Mouse (Mus musculus): Measurements from ENCODE around the gene Ctnnb1.
"Not testable (repeated sequence)": the region's sequence is repeated elsewhere in the genome, so short reads cannot be mapped to it uniquely, and the experiment has no call there.

Gene Ctnnb1

DNA sequence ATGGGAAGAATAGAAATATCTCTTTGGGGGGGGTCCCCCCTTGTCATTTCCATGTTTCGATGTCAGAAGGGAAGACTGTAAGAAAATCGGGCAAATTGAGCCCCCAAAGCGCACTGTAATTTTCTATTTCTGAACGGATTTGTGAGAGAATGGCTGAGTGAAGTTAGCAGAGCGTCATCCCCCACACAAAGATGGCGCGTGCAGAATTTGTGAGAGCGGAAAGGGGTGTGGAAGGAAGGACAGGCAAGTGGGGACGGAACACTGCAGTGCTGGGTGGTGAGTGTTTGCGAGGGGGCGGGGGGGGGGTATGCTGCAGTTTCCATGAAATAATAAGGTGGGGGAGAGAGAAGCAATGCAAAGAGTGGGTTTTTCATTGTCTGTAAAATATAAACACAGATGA lies at the start of gene Ctnnb1:
TSS of gene Ctnnb1 (plus strand) at position 136 of the 400 bp plus-strand sequence.
- DNase-seq (ENCODE audit: low spot score in 2 of 2), result no peak

DNA sequence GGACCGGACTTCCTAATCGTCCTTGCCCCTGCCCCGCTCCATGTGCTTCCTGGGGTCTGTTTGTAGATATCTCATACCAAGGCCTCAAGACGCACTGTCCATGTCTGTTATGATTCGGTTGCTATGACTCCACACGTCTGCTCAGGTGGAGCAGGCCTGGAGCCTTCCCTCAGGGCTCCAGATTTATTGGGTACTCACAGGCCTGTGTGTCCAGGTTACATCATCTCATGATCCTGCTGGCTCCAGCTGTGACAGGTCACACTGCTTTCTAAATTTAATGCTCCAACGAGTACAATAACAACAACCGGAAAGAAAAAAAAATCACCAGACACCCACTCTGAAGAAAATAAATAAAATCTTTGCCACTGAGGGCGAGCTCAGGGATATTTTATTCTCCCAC lies 48.7 kb upstream of the Ctnnb1 start:
- no peak for DNase-seq (ENCODE audit: low spot score in 2 of 2)

DNA sequence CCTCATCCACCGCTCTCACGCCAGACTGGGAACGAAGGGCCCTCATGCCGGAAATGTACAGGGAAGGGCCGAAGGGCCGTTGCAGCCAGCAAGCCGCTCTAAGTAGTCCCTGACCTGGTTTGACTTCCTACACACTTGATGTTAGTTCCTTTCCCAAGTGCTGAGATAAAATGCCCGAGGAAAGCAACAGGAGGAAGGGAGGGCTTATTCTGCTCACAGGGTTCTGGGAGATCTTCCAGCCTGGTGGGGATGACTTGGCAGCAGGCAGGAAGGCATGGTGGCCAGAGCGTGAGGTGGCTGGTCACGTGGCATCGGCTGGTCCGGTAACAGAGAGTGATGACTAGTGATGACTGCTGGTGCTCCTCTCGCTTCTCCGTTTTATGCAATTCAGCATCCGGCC lies 47.9 kb upstream of the Ctnnb1 start:
- no peak for DNase-seq (ENCODE audit: low spot score in 2 of 2)

DNA sequence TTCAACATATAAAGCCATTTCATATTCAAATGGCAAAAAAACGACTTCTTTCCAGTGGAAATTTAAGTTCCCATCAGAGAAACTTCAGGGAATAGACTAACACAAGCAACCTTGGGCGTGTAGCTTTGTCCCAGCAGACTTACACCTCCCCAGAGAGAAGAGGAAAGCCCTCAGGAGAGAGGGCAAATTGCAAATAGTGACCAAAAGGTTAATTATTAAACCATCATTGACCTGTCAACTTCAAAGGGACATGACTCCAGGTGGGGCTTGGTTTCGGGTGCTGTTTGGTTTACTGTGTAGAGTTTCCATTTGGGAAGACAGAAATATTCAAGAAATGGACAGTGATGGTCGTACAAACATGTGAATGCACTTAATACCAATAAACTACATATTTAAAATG lies 47.2 kb upstream of the Ctnnb1 start:
- DNase-seq (ENCODE audit: low spot score in 2 of 2), result no peak

DNA sequence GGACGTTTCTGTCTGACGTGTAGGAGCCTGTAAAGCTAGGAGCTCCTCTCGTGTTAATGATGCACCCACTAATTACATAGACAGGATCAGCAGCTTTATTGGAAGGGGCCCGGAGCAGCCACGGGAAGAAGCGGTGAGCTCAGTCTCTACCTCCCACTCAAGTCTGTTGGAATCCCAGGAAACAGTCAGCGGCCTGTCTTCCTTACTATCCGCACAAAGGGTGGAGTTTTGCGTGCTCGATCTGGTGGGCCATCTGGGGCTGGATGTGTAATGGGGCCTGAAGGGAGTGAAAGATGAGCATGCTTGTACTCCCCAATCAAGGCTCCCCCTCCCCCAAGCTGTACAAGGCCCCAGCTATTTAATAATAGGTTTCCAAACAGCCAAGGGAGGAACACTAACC lies 44.3 kb upstream of the Ctnnb1 start:
- DNase-seq (ENCODE audit: low spot score in 2 of 2), result no peak

DNA sequence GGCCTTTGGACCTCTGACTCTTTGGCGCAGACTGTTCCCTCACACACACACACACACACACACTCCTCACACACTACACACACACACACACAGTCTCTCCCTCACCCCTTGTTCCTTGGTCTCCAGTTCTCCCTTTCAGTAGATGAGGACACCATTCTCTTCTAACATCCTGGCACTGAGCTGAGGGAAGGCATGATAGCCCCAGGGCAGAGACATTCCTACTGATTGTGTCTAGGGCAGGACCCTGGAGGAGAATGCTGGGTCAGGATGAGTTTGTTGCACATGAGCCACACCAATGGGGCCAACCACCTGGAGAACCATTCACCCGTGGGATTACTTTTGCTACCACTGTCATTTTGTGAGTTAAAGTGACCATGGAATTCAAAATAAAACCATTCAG lies 41.4 kb upstream of the Ctnnb1 start:
- no peak for DNase-seq (ENCODE audit: low spot score in 2 of 2)

DNA sequence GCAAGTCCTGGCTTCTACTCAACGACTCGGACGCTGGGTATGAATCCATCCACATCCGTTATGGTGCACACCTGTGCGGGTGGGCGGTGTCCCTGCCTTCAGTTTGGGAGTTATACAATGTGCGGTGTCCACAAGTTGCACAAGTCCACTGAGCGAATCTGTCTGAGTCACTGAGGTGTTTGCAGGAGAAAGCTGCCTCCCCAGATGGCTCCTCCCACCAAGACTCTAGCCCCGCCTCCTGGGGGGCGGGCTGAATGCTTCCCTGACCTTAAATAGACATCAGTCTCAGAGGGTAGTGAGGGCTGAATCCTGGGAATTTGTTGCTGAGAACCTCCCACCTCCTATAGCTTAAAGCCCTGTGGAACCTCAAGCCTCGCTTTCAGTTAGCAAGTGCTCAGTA lies 35.6 kb upstream of the Ctnnb1 start:
- DNase-seq (ENCODE audit: low spot score in 2 of 2), result peak in 1 of 2 experiments; percentile 30

DNA sequence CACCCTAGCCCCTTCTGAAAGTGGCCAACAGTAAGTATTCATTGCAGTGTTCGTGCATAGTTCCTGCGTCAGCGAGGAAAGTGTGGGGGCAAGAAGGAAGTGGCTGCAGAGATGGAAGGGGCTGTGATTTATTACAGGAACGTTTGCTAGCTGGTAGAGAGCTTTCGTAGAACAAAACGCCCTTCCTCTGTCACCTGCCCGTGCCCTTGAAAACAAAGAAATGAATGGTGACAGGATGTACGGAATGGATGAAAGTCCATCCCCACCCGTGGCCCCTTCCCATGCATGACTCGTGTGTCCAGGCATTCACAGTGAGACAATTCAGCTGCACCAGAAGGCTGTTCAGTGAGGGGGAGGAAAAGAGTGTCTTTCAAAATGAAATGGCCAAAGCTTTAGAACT lies 35.0 kb upstream of the Ctnnb1 start:
- DNase-seq (ENCODE audit: low spot score in 2 of 2), result no peak

DNA sequence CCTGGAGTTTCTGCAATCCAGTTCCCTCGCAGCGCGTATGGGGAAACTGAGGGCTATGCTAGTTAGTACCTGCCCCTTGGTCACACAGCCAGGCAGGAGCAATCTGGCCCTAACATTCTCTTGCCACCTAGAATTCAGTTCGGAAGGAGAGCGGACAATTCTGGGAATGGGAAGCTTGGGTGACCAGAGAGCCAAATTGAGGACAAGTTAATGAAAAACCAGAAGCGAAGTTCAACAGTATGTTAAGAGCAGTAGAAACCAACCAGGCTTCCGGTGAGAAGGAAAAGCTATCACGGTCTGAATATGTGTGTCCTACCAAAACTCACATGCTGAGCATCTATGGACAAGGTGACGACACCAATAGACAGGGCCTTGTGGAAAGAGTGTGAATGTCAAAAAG lies 34.6 kb upstream of the Ctnnb1 start:
- DNase-seq (ENCODE audit: low spot score in 2 of 2), result no peak

DNA sequence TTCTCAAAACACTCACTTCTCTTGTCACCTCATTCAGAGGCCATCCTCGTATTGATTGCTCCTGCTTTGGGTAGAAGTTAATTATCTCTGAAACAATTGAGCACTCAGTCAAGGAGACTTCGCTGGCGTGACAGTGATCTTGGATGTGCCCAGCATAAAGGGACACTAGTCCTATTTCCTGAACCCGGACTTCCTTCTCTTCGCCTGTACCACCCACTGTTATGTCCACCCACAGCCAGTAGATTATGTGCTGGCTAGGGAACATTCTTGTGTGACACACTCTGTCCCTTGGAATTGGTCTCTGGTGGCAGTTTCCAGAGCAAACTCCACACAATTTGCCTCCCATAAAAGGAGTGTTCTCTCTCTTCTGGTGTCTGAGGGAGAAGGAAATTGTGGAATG lies 32.5 kb upstream of the Ctnnb1 start:
- DNase-seq (ENCODE audit: low spot score in 2 of 2), result no peak

DNA sequence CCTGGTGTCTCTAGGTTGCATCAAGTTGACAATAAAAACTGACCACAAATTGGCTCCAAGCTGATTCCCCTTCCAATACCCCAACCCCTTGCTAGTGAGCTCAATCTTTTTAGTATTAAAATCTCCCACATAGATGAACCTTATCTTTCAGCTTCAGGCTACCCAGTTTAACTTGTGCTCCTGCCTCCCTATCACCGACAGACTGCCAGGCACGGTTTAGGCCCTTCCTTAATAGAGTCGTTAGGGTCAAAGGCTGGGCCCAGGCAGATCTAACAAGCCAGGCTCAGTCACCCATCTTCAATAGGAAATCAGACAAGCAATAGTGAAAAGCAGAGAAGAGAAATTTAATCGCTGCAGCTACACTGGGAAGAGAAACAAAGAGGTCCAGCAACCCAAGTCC lies 31.7 kb upstream of the Ctnnb1 start:
- DNase-seq (ENCODE audit: low spot score in 2 of 2), result no peak

DNA sequence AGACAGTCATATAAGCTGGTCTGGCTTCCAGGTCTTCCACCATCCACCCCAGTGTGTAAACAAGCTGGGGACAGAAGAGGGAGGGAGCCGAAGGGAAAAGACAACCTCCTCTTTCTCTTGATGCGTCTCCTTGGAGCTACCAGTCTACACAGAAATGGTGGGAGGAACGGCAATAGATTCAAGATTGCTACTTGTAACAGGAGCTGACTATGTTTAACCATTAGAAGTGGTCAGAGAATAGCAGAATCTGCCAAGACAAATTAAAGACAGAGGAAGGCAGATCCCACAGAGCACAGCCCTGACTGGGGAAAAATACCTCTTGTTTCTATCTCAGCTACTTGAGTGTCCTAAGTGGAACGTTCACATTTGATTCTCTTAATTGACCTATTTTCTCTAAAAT lies 29.2 kb upstream of the Ctnnb1 start:
- no peak for DNase-seq (ENCODE audit: low spot score in 2 of 2)

DNA sequence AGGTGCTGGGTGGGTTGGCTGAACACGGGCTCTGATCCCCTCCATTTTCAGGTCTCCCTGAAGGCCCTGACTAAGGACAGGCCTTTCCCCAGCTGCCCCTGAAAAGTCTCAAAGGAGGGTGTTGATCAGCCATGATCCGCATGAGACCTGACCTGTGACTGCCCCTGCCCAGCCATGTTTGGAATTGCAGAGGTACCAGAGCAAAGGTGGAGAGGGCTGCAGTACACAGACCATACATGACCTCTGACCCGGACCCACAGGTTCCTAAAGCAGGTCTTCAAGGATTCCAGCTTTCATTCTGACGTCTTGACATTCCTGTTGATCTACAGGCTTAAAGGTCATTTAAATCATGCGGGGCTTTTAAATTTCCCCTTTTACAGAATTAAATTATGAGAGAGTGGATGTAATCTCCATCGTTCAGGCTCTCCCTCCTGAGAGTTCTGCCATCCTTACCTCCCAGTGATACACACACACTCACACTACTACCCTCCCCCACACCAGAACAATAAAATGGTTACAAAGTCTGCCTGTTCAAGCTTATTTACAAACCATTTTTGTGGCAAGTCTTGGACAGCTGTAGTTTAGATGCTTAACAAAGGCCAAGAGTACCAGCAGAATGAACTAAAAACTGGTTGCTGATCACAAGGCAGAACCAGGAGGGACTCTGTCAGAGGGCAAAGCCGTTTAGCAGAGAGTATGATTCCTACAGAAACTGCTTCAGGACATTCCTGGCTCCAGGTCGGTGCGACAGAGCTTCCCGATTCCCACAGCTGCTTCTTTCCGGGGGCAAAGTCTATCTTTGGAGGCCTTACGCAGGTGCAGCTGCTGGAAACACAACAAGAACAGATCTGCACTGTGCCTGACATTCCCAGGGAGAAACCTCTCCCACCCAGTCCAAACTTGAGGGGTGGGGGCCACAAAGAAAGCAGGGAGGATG lies 28.4 kb upstream of the Ctnnb1 start:
- DNase-seq (ENCODE audit: low spot score in 2 of 2), result no peak

DNA sequence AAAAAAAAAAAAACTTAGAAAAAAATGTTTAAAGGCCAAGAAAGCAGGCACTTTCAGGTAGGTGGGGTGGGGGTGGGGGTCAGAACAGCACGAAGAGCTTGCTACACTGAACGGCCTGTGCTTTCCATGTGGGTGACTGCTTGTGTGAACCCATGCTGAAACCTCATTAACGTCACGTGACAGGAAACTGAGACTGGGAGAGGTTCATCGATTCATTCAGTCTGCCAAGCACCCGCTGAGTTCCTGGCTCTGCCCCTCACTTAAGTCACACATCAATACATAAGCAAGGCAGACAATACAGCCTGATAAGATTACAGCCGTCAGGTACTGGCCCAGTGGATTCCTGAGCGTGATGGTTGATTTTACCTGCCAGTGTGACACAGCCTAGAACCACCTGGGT lies 26.5 kb upstream of the Ctnnb1 start:
- no peak for DNase-seq (ENCODE audit: low spot score in 2 of 2)

DNA sequence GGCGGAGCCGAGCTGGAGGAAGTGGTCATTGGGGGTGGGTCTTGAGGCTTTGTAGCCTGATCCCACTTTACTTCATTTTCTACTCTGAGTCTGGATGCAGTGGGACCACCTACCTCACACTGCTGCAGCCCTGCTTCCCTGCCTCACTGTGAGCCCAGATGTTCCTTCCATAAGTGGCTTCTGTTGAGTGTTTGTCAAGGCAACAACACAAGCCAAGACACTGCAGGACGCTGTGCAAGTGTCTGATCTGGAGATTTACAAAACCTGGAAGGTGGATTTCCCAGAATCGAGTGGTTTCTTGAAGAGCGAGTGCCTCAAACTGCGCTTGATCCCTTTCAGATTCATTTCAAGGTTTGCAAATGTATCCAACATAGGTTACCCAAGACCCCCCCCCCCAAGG lies 20.6 kb upstream of the Ctnnb1 start:
- no peak for DNase-seq (ENCODE audit: low spot score in 2 of 2)

DNA sequence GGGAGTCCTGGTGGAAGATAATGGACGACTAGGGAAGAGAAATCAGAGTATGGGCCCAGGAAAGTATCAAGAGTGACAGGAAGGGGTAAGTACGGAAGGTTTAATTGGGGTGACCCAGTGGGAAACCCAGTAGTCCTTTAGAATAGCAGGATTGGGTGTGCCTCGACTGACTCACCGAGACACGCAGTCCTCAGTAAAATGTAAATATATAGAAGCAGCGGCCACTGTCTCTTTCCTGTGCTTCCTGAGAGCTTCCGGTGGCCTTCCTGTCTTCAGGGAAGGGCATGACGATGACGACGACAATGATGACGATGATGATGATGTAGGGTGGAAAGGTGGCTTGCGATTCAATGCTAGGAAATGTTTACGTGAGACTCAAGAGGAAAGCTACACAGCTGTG lies 15.9 kb upstream of the Ctnnb1 start:
- DNase-seq (ENCODE audit: low spot score in 2 of 2), result no peak

DNA sequence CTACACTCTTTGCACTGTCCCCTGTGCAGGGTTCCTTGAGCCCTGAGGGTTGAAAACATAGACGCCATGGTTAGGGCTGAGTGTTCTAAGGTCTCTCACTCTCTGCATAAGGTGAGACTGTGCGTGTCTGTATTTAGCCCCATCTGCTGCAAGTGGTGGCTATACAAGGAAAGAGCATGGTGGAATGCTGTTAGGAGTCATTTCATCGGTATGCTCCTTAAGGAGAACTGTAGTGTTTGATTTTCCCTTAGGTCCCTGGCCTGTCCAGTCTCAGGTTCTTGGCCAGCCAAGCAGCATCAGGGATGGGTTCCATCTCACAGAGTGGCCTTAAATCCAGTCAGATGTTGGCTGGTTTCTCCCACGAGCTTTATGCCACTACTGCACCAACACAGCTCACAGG lies 14.6 kb upstream of the Ctnnb1 start:
- DNase-seq (ENCODE audit: low spot score in 2 of 2), result no peak

DNA sequence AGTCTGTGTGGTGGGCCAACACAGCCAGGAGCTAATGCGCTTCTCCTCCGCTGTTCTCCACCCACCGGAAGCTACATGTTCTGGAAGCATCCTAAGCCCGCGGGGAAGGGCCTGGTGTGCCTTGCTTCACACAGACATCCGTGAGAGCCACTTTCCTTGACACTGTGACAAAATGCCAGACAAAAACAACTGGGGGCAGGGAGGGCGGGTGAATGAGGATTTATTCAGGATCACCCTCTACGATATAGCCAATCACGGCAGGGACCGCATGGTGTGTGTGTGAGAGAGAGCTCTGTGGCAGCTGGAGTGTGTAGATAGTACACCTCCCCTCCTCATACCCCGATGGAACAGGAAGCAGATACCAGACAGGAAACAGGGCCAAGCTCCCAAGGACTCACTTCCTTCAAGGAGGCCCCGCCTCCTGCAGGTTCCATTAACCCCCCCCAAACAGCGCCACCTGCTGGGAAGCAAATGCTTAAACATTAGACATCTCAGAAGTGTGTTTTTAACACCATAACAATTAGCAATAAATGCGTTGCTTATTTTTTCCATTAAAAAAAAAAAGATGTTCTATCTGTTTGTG lies 14.0 kb upstream of the Ctnnb1 start:
- DNase-seq (ENCODE audit: low spot score in 2 of 2), result no peak

DNA sequence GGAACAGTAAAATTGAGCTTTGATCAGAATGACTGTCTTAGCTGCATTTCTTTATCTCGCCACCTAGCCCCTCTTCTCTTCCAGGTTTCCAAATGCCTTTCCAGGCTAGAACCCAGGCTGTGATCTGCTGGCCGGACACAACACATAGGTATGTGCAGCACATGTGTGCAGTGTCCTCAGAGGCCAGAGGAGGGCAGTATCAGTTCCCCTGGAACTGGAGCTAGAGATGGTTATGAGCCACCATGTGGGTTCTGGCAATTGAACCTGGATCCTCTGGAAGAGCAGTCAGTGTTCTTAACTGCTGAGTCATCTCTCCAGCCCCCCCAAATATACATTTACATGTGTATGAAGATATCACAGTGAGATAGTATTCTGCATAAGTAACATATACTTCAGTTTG lies 11.4 kb upstream of the Ctnnb1 start:
- DNase-seq (ENCODE audit: low spot score in 2 of 2), result not testable (repeated sequence)

DNA sequence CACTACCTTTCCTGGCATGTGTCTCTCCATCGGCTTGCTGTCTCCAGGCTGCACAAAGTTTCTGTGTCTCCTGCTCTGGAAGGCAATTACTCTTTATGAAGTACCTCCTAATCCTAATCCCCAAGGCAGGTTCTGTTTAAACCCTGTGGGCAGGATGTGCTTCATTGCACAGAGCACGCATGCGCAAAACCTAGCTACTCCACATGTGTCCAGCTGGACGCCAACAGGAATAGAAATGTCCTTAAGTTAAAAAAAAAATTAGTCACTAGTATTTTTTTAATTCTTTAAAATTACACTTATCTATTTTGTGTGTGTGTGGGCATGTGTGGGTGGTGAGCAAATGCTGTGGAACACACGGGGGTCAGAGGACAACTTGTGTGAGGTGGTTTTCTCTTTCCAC lies 10.8 kb upstream of the Ctnnb1 start:
- DNase-seq (ENCODE audit: low spot score in 2 of 2), result no peak

DNA sequence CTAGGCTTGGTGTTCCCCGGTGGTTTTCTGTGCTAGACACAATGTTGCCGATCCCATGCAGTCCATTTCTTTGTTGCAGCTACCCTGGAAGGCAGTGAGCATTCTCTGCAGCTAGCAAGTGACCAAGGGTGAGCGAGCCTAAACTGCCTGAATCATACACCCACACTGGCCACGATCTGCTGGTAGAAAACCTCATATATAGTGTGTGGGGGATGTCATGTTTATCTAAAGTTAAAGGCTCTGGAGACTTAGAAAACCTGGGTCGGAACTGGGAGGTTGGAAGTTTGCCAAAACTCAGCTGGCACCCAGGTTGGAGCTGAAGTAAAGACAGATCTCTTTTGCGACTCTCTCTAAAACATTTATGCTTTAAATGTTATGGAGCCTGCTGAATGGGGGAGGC lies 10.4 kb upstream of the Ctnnb1 start:
- no peak for DNase-seq (ENCODE audit: low spot score in 2 of 2)

DNA sequence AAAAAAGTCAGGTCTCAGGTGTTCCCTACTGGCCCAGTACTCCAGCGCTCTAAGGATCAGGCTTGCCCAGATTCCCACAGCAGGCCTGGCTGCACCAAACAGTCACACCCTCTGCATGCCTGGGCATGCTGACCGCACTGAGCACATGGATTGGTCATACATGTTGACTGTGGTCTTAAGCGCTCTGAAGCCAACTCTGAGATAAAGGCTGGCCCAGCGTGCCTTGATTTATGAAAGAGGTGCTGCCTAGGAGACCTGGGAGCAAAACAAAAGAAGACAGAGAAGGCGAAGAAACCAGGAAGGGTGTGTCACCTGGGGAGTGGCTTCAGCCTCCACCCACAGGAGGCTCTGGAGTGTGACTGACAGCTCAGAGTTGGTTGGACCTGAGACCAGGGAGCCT lies 9.9 kb upstream of the Ctnnb1 start:
- DNase-seq (ENCODE audit: low spot score in 2 of 2), result peak; percentile 48 to 76

DNA sequence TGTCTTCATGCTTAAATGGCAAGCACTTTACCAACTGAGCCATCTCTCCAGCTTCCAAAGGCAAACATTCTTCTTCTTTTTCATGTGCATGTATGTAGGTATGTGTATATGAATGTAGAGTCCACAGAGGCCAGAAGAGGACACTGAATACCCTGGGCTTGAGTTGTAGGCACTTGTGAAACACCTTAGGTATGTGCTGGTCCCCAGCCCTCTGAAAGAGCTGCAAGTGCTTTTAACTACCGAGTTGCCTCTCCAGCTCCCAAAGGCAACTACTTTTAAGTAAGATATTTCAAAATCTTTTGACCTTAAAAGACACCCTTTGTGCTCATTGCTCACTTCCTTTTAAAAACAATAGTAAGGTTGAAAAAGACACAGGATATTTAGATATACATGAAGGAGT lies 2.9 kb upstream of the Ctnnb1 start:
- DNase-seq (ENCODE audit: low spot score in 2 of 2), result no peak

Measured in urinary bladder, adult 18-20 months (tissue).